Mouse (Mus musculus) midbrain, embryonic 12.5 days (tissue): ENCODE measurements at regions not wholly inside any gene's neighbourhood (a gene's known extent, or its start where the extent isn't known, plus 50 kb on each side); places are given as distances from the start of the nearest gene placed in this dataset.

Experiments
- ATAC-seq: fragments of 200-750 bp; cut with Nextera tagmentation; 2 replicates; pipeline ENCODE4 v1.8.0; 2017; ENCODE audit warnings: low read depth, moderate TSS enrichment, moderate library complexity; ENCODE audit not compliant: low FRiP score
- H3K27ac ChIP-seq: fragments of 300-500 bp; sonication (generic); replicated peaks from 2 replicates; pipeline ENCODE4 v1.5.1; 2016; ENCODE audit warnings: mild to moderate bottlenecking
- H3K27me3 ChIP-seq: fragments of 300-500 bp; sonication (generic); 2 replicates; pipeline ENCODE4 v1.6.1; 2016; ENCODE audit warnings: mild to moderate bottlenecking
- H3K36me3 ChIP-seq: fragments of 300-500 bp; sonication (generic); 2 replicates; pipeline ENCODE4 v1.6.1; 2016
- H3K4me1 ChIP-seq: fragments of 300-500 bp; sonication (generic); 2 replicates; pipeline ENCODE4 v1.6.1; 2016
- H3K4me2 ChIP-seq: fragments of 300-500 bp; sonication (generic); replicated peaks from 2 replicates; pipeline ENCODE4 v1.6.1; 2016; ENCODE audit warnings: mild to moderate bottlenecking, moderate library complexity
- H3K4me3 ChIP-seq: fragments of 300-500 bp; sonication (generic); 2 replicates; pipeline ENCODE4 v1.5.1; 2016; ENCODE audit warnings: mild to moderate bottlenecking
- H3K9ac ChIP-seq: fragments of 300-500 bp; sonication (generic); replicated peaks from 2 replicates; pipeline ENCODE4 v1.6.1; 2016; ENCODE audit warnings: mild to moderate bottlenecking, moderate library complexity
- H3K9me3 ChIP-seq: fragments of 300-500 bp; sonication (generic); 2 replicates; pipeline ENCODE4 v1.6.1; 2016; ENCODE audit warnings: mild to moderate bottlenecking
- WGBS: fragments of 180-500 bp; shearing (Covaris S2); methylation state at CpG from one replicate; pipeline ENCODE4 v1.1.7; 2016; 5-methylcytosine and 5-hydroxymethylcytosine counted together

DNA sequence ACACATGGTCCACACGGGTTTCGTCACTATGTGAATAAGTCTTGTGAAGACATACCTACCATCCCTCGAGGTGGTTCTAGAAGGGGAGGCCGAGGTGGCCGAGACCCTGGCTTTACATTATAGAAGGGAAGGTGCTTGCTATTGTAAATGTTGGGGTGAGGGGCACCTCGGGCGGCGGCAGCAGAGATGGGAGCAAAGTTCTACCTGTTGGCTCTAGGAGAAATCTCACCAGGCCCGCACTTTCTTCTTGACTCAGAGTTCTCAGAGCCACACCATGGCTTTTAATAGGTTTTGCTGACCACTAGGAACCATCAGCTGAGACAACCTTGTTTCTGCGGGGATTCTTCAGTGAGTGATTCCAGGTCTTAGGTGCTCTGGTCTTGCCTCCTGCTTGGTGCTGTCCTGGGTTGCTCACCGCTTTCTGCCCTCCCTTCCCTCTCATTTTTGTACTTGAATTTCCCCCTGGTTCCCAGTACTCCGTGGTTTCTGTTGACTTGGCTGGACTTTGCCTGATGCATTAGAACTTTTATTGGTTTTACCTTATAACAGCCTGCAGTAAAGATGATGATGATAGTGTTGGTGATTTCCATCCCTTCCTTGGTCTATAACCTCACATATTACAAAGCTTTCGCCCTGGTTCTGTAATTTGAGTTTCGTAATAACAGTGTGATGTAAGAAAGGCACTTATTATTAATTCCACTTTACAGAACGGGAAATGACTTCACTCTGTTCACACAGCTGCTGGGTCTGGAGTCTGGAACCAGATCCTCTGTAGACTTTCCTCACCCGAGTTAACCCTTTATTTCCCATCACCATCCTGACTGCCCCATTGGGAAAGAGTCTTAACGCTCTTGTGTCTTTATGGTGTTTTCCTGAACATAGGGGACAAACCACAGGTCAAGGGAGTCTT is 185.6 kb downstream of the 4933412E24Rik start:
- H3K4me2 ChIP-seq: no peak overlapping the region
- H3K9ac ChIP-seq: no peak overlapping the region
- WGBS: 86% methylated on average over 17 of the region's 17 CpGs
- no peaks in the 10 kb centered on the region for H3K27me3 ChIP-seq
- H3K9me3 ChIP-seq: no peaks in the 10 kb centered on the region
- H3K4me3 ChIP-seq: no peak overlapping the region
- H3K4me1 ChIP-seq: peaks cover 6% of the 10 kb centered on the region; the same call in 1 of the 2 replicates
- H3K27ac ChIP-seq: no peak overlapping the region
- H3K36me3 ChIP-seq: no peaks in the 10 kb centered on the region
- ATAC-seq: no peak

DNA sequence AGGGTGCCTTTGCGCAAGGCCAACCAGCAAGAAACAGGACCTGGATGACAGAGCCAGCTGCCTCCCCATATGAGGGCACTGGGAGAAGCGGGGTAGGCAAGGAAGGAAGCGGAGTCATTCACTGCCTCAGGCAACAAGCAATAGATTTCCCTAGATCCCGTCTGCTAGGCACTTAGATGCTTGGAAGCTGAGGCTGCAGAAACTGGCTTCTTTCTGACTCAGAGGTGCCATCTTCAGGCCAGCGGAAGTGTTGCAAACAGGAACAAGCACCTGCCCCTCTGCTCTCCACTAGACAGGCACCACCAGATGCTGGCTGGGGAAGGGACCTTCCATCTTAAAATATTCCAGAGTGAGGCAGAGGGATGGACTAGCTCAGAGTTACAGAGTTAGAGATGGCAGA is 188.0 kb downstream of the 4933412E24Rik start:
- peak; percentile 79 for ATAC-seq
- H3K36me3 ChIP-seq: no peaks in the 10 kb centered on the region
- no peaks in the 10 kb centered on the region for H3K27me3 ChIP-seq
- H3K4me1 ChIP-seq: peaks cover 6% of the 10 kb centered on the region; the same call in 1 of the 2 replicates
- no peak overlapping the region for H3K9ac ChIP-seq
- H3K9me3 ChIP-seq: no peaks in the 10 kb centered on the region
- H3K27ac ChIP-seq: no peak overlapping the region
- no peak overlapping the region for H3K4me2 ChIP-seq
- no peak overlapping the region for H3K4me3 ChIP-seq
- WGBS: 22% methylated on average over 5 of the region's 5 CpGs

DNA sequence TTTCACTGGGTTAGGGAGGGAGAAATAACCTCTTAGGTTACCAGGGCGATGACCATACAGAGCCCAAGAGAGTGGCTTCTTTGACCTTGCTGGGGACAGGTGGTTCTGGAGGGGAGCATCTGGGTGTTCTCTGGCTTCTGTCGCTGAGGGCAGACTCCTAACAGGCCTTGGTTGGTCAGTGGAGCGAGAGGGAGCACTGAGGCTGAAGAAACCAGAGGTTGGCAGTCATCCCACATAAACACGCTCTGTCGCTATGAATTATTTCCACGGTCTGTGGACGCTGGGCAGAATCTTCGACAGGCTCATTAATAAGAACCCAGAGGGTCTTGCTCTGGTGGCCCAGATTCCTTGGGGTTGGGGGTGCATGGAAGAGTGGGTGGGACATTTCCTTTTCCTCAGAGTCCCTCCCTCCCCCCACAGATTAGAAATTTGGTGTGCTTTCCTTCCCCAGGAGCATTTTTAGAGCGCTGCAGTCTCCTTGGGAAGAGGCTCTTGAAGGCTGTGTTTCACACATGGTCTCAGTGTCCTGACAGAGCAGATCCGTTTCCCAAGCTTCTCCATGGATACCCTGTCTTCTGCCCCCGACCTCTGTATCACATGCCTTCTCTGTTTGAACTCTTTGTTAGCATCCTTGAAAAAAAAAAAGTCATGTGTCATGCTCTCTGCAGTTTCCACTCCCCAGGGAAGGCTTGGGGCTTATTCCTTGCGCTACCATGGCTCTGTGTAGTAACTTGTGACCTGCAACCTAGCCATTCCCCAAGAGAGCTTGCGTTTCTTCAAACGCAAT is 190.1 kb downstream of the 4933412E24Rik start:
- Histone ChIP-seq H3K9ac (no peak overlapping the region), H3K4me1 (peaks cover 6% of the 10 kb centered on the region; the same call in 1 of the 2 replicates), H3K36me3 (no peaks in the 10 kb centered on the region), H3K4me3 (no peak overlapping the region), H3K4me2 (no peak overlapping the region), H3K27me3 (no peaks in the 10 kb centered on the region), H3K9me3 (no peaks in the 10 kb centered on the region), H3K27ac (no peak overlapping the region)
- 66% methylated on average over 14 of the region's 14 CpGs for WGBS
- ATAC-seq: no peak

DNA sequence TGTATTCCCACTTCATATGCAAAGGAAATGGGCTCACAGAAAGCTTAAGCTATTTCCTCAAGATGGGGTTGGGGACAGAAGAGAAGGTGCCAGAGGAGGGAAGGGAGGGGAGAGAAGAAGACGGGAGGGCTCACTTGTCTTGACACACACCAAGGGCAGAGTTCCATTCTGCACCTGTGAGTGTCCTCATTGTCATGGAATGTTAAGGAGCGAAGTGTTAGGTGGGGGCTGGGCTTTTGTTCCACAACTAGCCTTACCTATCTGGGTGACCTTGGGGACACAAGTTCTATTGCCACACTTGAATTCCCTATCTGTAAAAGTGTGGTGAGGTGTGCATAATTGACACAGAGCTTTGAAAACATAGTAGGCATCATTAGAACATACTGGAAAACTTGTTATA is 192.5 kb downstream of the 4933412E24Rik start:
- H3K36me3 ChIP-seq: no peaks in the 10 kb centered on the region
- no peaks in the 10 kb centered on the region for H3K9me3 ChIP-seq
- no peak for ATAC-seq
- H3K4me2 ChIP-seq: no peak overlapping the region
- H3K4me3 ChIP-seq: no peak overlapping the region
- H3K27ac ChIP-seq: no peak overlapping the region
- no peaks in the 10 kb centered on the region for H3K27me3 ChIP-seq
- no peak overlapping the region for H3K9ac ChIP-seq
- peaks cover 6% of the 10 kb centered on the region; the same call in 1 of the 2 replicates for H3K4me1 ChIP-seq
- WGBS: 65% methylated on average over 2 of the region's 2 CpGs

DNA sequence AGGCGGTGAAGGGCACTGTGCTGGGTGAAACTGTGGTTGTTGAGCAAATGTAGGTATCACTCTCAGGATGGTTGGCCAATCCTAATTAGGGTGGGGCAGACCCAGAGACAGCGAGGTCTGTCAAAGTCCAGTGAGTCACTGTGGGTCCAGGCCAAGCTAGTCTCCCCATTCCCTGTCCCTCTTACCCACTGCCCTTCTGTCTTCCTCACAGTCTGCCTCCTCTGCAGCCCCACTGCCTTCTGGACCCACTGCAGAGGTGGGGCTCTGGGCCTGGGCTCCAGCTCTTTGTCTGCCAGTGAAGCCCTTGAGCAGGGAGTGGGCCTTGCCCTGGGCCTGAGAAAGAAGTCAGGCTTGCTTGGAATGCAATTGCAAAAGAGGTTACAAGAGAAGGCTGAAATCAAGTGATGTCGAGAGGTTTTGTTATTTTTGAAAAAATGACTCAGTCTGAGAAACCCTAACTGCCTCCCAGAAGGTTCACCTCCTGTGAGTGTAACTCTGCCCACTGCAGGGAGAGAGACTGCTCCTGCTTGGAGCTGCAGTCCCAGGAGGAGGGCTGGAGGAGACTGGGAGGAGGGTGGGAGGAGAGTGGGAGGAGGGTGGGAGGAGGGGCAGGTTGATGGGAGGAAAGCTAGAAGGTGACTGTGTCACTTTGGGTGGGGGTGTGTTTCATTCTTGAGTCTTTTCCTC is 193.3 kb downstream of the 4933412E24Rik start:
- no peaks in the 10 kb centered on the region for H3K36me3 ChIP-seq
- WGBS: 66% methylated on average over 3 of the region's 3 CpGs
- H3K9ac ChIP-seq: no peak overlapping the region
- H3K4me1 ChIP-seq: peaks cover 3% of the 10 kb centered on the region; the same call in 1 of the 2 replicates
- no peak overlapping the region for H3K4me2 ChIP-seq
- no peaks in the 10 kb centered on the region for H3K27me3 ChIP-seq
- H3K4me3 ChIP-seq: no peak overlapping the region
- H3K9me3 ChIP-seq: no peaks in the 10 kb centered on the region
- no peak for ATAC-seq
- H3K27ac ChIP-seq: no peak overlapping the region

DNA sequence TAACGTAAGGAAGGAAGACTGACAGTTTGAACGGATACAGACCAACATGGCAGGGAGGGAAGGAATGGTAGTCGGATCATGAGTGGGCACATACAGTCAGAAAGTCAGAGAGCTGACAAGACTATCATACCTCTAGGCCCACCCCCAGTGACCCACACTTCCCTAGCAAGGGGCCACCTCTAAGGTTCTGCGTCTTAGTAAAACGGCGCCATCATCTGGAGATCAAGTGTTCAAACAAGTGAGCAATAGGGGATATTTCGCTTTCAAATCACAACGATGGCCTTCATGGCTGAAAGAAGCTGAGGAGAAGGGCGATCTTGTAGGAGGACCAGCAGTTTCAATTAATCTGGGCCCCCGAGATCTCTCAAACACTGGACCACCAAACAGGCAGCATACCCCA is 196.1 kb downstream of the 4933412E24Rik start:
- Histone ChIP-seq H3K4me2 (no peak overlapping the region), H3K4me3 (no peak overlapping the region), H3K27me3 (no peaks in the 10 kb centered on the region), H3K4me1 (no peaks in the 10 kb centered on the region), H3K27ac (no peak overlapping the region), H3K9ac (no peak overlapping the region), H3K9me3 (no peaks in the 10 kb centered on the region), H3K36me3 (no peaks in the 10 kb centered on the region)
- WGBS: 80% methylated on average over 10 of the region's 10 CpGs
- ATAC-seq: no peak

DNA sequence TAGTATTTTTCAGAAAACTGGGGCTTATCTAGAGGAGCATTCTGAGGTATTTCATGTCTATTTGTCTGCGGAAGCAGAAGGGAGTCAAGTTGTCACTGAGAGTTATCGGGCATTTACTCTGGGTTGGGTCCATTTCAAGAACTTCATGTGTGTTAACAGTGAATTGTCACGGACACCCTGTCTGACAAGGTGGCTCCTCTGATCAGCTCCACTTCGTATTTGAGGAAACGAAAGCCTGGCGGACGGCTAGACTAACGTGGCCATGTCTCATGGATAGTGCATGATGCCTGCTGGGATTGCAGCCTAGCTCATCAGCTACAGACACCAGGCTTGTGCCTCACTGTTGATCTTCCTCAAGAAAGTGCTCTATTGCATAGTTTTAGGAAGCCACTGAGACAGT is 200.4 kb downstream of the 4933412E24Rik start:
- no peaks in the 10 kb centered on the region for H3K9me3 ChIP-seq
- no peaks in the 10 kb centered on the region for H3K4me1 ChIP-seq
- H3K36me3 ChIP-seq: no peaks in the 10 kb centered on the region
- H3K27me3 ChIP-seq: no peaks in the 10 kb centered on the region
- WGBS: 94% methylated on average over 8 of the region's 8 CpGs
- ATAC-seq: no peak
- no peak overlapping the region for H3K27ac ChIP-seq
- H3K4me3 ChIP-seq: no peak overlapping the region
- H3K4me2 ChIP-seq: no peak overlapping the region
- no peak overlapping the region for H3K9ac ChIP-seq

DNA sequence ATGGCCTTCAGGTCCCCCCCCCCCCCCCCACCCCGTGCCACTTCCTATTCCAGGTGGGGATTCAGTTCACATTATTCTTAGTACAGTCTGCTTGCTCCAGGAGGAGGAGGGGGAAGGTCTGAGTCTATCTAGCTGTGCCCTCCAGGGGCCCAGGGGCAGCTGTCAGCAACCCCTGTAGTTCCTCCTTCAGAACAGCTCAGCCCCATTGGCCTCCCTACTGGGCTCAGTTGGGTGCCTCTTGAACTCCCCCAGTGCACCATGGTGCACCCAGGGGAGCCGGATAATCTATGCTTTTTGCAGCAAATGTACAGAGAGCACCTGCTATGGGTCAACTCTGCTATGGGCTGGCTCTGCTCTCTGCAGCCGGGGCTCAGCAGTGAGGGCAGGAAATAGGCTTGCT is 204.8 kb downstream of the 4933412E24Rik start:
- Histone ChIP-seq H3K36me3 (no peaks in the 10 kb centered on the region), H3K4me1 (no peaks in the 10 kb centered on the region), H3K9me3 (no peaks in the 10 kb centered on the region), H3K4me2 (no peak overlapping the region), H3K27ac (no peak overlapping the region), H3K9ac (no peak overlapping the region), H3K4me3 (no peak overlapping the region), H3K27me3 (no peaks in the 10 kb centered on the region)
- ATAC-seq: no peak
- WGBS: 41% methylated on average over 3 of the region's 3 CpGs

DNA sequence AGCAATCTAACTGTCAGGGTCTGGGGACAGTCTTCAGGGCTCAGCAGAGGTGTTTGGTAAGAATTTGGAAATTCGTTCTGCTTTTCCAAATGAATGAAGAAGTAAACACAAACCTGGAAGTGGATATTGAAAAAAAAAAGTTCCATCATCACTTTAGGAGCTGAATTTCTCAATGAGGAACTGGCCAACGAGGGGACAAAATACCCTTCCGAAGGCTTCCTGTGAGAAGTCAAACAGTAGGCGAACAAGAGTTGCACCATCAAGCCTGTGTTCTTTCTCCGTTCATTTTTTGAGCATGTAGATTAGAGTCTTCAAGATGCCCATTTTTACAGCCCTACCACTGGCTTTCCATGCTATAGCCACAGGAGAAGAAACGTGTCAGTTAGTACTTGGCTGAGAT is 207.1 kb downstream of the 4933412E24Rik start:
- no peak overlapping the region for H3K4me2 ChIP-seq
- H3K4me3 ChIP-seq: no peak overlapping the region
- H3K27me3 ChIP-seq: no peaks in the 10 kb centered on the region
- no peaks in the 10 kb centered on the region for H3K4me1 ChIP-seq
- no peak overlapping the region for H3K27ac ChIP-seq
- H3K36me3 ChIP-seq: no peaks in the 10 kb centered on the region
- ATAC-seq: no peak
- WGBS: 95% methylated on average over 6 of the region's 6 CpGs
- H3K9ac ChIP-seq: no peak overlapping the region
- H3K9me3 ChIP-seq: no peaks in the 10 kb centered on the region

DNA sequence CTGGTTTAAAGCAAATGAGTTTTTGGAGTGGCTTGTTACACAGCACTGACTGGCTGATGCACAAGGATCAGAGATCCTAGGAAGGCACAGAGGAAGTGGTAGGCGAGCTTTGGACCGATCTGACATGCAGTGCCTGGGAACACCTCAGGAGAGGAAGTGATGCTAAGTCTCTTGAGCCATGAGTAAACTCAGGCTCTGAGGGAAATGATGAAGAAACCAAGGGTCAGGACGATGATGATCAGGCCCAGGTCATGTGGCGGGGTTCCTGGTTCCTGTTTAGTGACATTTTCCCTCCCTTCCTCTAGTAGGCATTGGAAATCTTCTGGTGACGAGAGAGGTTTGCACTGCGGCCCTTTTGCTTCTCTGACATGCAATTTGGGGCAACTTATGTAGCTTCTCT is 208.7 kb downstream of the 4933412E24Rik start:
- Histone ChIP-seq H3K9me3 (no peaks in the 10 kb centered on the region), H3K36me3 (no peaks in the 10 kb centered on the region), H3K9ac (no peak overlapping the region), H3K27ac (no peak overlapping the region), H3K4me3 (no peak overlapping the region), H3K4me2 (no peak overlapping the region), H3K4me1 (no peaks in the 10 kb centered on the region), H3K27me3 (no peaks in the 10 kb centered on the region)
- 93% methylated on average over 6 of the region's 6 CpGs for WGBS
- no peak for ATAC-seq

DNA sequence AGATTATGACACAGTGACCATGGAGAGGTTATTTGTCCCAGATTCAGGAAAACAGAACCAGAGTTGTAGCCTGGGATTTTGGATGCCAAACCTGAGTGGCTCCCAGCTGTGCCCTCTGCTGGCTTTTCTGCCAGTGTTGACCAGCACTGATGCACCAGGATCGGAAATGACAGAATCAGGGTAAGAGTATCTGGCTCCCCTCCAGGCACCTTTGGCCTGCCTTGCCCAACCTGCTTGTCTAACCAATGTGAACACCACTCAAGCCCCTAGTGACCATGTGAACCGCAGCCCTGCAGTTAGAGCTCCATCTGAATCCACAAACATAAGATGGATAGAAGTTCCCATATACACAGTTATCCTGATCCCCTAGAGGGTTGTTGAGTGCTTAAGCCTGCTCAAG is 210.6 kb downstream of the 4933412E24Rik start:
- Histone ChIP-seq H3K27ac (no peak overlapping the region), H3K4me1 (no peaks in the 10 kb centered on the region), H3K4me2 (no peak overlapping the region)

DNA sequence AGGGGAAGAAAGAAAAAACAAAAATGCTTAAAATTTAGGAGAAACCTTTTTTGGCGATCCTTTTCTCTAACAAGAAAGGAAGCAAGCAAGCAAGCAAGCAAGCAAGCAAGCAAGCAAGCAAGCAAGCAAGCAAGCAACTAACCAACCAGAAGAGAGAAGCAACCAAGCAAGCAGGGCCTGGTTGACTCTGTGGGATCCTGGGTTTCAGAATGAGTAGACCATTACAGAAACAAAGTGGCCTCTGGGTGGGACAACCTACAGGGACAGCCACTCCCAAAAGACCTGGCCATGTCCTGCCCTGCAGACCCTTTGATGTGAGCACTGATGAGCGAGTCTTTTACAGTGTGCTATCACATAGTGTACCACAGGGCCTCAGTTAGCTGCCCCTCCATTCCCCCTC is 211.6 kb downstream of the 4933412E24Rik start:
- Histone ChIP-seq H3K36me3 (no peaks in the 10 kb centered on the region), H3K4me2 (no peak overlapping the region), H3K4me3 (no peak overlapping the region), H3K27me3 (no peaks in the 10 kb centered on the region), H3K4me1 (no peaks in the 10 kb centered on the region), H3K9ac (no peak overlapping the region), H3K27ac (no peak overlapping the region), H3K9me3 (no peaks in the 10 kb centered on the region)
- ATAC-seq: no peak
- 90% methylated on average over 2 of the region's 2 CpGs for WGBS

More for the DNA sequence above, 210.6 kb downstream of the 4933412E24Rik start:
- no peak for ATAC-seq
- H3K9me3 ChIP-seq: no peaks in the 10 kb centered on the region
- no peak overlapping the region for H3K4me3 ChIP-seq
- 87% methylated on average over 2 of the region's 2 CpGs for WGBS
- no peaks in the 10 kb centered on the region for H3K36me3 ChIP-seq
- H3K9ac ChIP-seq: no peak overlapping the region
- H3K27me3 ChIP-seq: no peaks in the 10 kb centered on the region
